Mouse (Mus musculus) hematopoietic multipotent progenitor cell, adult 10-12 weeks (in vitro differentiated cells): ENCODE measurements around the gene Cd2bp2. TPM values are rescaled to one million over a fixed set of nuclear protein-coding genes. Genes with fewer than 3 reads are reported as not detected.

Experiments
- polyA plus RNA-seq: library from polyadenylated mRNA; stranded (reverse); fragments of >175 nt; gene quantifications from 2 replicates; pipeline ENCODE4 v1.2.3, GENCODE M21; 2012; ENCODE audit warnings: low replicate concordance

Cd2bp2 gene
- 63.2 and 81.0 TPM in 2 replicates for polyA plus RNA-seq

GRCm38 (mm10) chr7:127195544-127196295 is at the start of gene Cd2bp2:
Gene Cd2bp2 (minus strand): TSS chr7:127196050.

GRCm38 (mm10) chr7:127243870-127244657 is 48.2 kb upstream of the Cd2bp2 start, which contains the start of gene Zfp771:
Gene Zfp771 (plus strand): TSS chr7:127244274.

GRCm38 (mm10) chr7:127232622-127233367 is 36.9 kb upstream of the Cd2bp2 start, which contains the start of the genes Zfp553 and Sept1:
Gene Zfp553 (plus strand): TSS chr7:127233061.
Gene Sept1 (minus strand): TSS chr7:127233130.

GRCm38 (mm10) chr7:127208553-127209438 is 12.9 kb upstream of the Cd2bp2 start, which contains the start of gene Mylpf:
Gene Mylpf (plus strand): TSS chr7:127208890.

GRCm38 (mm10) chr7:127208295-127208552 is 12.4 kb upstream of the Cd2bp2 start, which contains the start of gene Tbc1d10b:
Gene Tbc1d10b (minus strand): TSS chr7:127208468.

Other genes starting within 250 kb of the Cd2bp2 start
- not detected in 2 replicates for gene Asphd1, start 246.5 kb downstream of the Cd2bp2 start, polyA plus RNA-seq
- 2.3 and 3.7 TPM in 2 replicates for gene Sez6l2, start 245.5 kb downstream of the Cd2bp2 start, polyA plus RNA-seq
- gene Cdipt, start 220.1 kb downstream of the Cd2bp2 start, polyA plus RNA-seq: 122 and 191 TPM in 2 replicates
- 0.29 and 0.57 TPM in 2 replicates for gene Cdiptos, start 220.0 kb downstream of the Cd2bp2 start, polyA plus RNA-seq
- 41.4 and 44.2 TPM in 2 replicates for gene Mvp, start 181.4 kb downstream of the Cd2bp2 start, polyA plus RNA-seq
- gene Pagr1b, start 179.6 kb downstream of the Cd2bp2 start, polyA plus RNA-seq: 2.3 and 8.3 TPM in 2 replicates
- 4.2 and 54.7 TPM in 2 replicates for gene Pagr1a, start 178.7 kb downstream of the Cd2bp2 start, polyA plus RNA-seq
- 120 and 325 TPM in 2 replicates for gene Gm42742, start 175.0 kb downstream of the Cd2bp2 start, polyA plus RNA-seq
- 1.7 and 5.9 TPM in 2 replicates for gene Prrt2, start 174.8 kb downstream of the Cd2bp2 start, polyA plus RNA-seq
- gene Maz, start 169.0 kb downstream of the Cd2bp2 start, polyA plus RNA-seq: 317 and 823 TPM in 2 replicates
- gene Kif22, start 153.6 kb downstream of the Cd2bp2 start, polyA plus RNA-seq: 2.6 and 9.1 TPM in 2 replicates
- 0.27 TPM in 1 of 2 replicates, not detected in the other for gene Zg16, start 108.7 kb downstream of the Cd2bp2 start, polyA plus RNA-seq
- 271 and 357 TPM in 2 replicates for gene AI467606, start 104.7 kb downstream of the Cd2bp2 start, polyA plus RNA-seq
- 5.7 and 7.0 TPM in 2 replicates for gene Qprt, start 73.8 kb downstream of the Cd2bp2 start, polyA plus RNA-seq
- gene Spn, start 58.2 kb downstream of the Cd2bp2 start, polyA plus RNA-seq: 81.8 and 125 TPM in 2 replicates
- 48.8 and 114 TPM in 2 replicates for gene Tbc1d10b, start 12.4 kb upstream of the Cd2bp2 start, polyA plus RNA-seq
- gene Mylpf, start 12.8 kb upstream of the Cd2bp2 start, polyA plus RNA-seq: 3.8 TPM in 1 of 2 replicates, not detected in the other
- gene Zfp553, start 37.0 kb upstream of the Cd2bp2 start, polyA plus RNA-seq: 19.8 and 21.6 TPM in 2 replicates
- gene Sept1, start 37.1 kb upstream of the Cd2bp2 start, polyA plus RNA-seq: 741 and 939 TPM in 2 replicates
- gene Zfp771, start 48.2 kb upstream of the Cd2bp2 start, polyA plus RNA-seq: 30.4 and 62.4 TPM in 2 replicates
- gene Dctpp1, start 64.7 kb upstream of the Cd2bp2 start, polyA plus RNA-seq: 11.9 and 40.3 TPM in 2 replicates
- 18.3 and 56.1 TPM in 2 replicates for gene Sephs2, start 78.0 kb upstream of the Cd2bp2 start, polyA plus RNA-seq
- 65.9 and 91.0 TPM in 2 replicates for gene Itgal, start 100.2 kb upstream of the Cd2bp2 start, polyA plus RNA-seq
- 11.8 and 12.1 TPM in 2 replicates for gene Zfp768, start 149.5 kb upstream of the Cd2bp2 start, polyA plus RNA-seq
- 6.0 and 8.8 TPM in 2 replicates for gene Zfp747, start 180.0 kb upstream of the Cd2bp2 start, polyA plus RNA-seq
- gene 9130019O22Rik, start 191.1 kb upstream of the Cd2bp2 start, polyA plus RNA-seq: 1.1 and 1.4 TPM in 2 replicates
- gene E430018J23Rik, start 197.6 kb upstream of the Cd2bp2 start, polyA plus RNA-seq: 5.7 and 9.3 TPM in 2 replicates
- gene Zfp764, start 210.8 kb upstream of the Cd2bp2 start, polyA plus RNA-seq: 2.3 and 3.1 TPM in 2 replicates
- gene Zfp688, start 226.0 kb upstream of the Cd2bp2 start, polyA plus RNA-seq: 25.8 and 61.8 TPM in 2 replicates